Mouse (Mus musculus) liver, embryonic 14.5 days (tissue): ENCODE data around the gene Ctsf. TPM values are rescaled to one million over a fixed set of nuclear protein-coding genes. Genes with fewer than 3 reads are reported as not detected.

Experiments used
- ATAC-seq: fragments of 200-750 bp; cut with Nextera tagmentation; 2 replicates; pipeline ENCODE4 v1.8.0; 2017; ENCODE audit warnings: moderate number of reproducible peaks, mild to moderate bottlenecking, moderate library complexity; ENCODE audit not compliant: insufficient read depth
- DNase-seq, 3 experiments: peaks; one replicate each; pipeline ENCODE4 v3.0.0-alpha.2; 2012 to 2013; ENCODE audit warnings: low read depth in 3 of 3, low spot score in 3 of 3
- H3K27ac ChIP-seq: fragments of 300-500 bp; sonication (generic); 2 replicates; pipeline ENCODE4 v1.5.1; 2014; ENCODE audit warnings: moderate library complexity, mild to moderate bottlenecking, control low read depth, inconsistent platforms
- H3K27me3 ChIP-seq: fragments of 300-500 bp; sonication (generic); 2 replicates; pipeline ENCODE4 v1.6.1; 2014; ENCODE audit warnings: mild to moderate bottlenecking, low read length, moderate library complexity; ENCODE audit not compliant: control insufficient read depth, insufficient read depth
- H3K36me3 ChIP-seq: fragments of 300-500 bp; sonication (generic); replicated peaks from 2 replicates; pipeline ENCODE4 v1.6.1; 2014; ENCODE audit warnings: low read depth; ENCODE audit not compliant: control insufficient read depth, insufficient read depth
- H3K4me1 ChIP-seq, 2 experiments: fragments of 200-500 bp in 1 of 2; fragments of 300-500 bp in 1 of 2; sonication (generic) in 1 of 2; replicated peaks; 2 replicates each; pipeline ENCODE4 v1.6.1; 2012 to 2014; ENCODE audit warnings: antibody characterized with exemption in 1 of 2, inconsistent platforms in 1 of 2, low read length in 1 of 2; ENCODE audit not compliant: control insufficient read depth in 2 of 2, insufficient read depth in 2 of 2
- H3K4me2 ChIP-seq: fragments of 300-500 bp; sonication (generic); 2 replicates; pipeline ENCODE4 v1.6.1; 2014; ENCODE audit warnings: low read depth, mild to moderate bottlenecking, control low read depth, moderate library complexity
- H3K4me3 ChIP-seq, 2 experiments: fragments of 200-500 bp in 1 of 2; fragments of 300-500 bp in 1 of 2; sonication (generic) in 1 of 2; 2 replicates each; pipeline ENCODE4 v1.5.1; 2012 to 2014; ENCODE audit warnings: low read depth in 2 of 2, low read length in 2 of 2, mild to moderate bottlenecking in 2 of 2, control low read depth in 1 of 2, inconsistent platforms in 1 of 2, moderate library complexity in 1 of 2; ENCODE audit not compliant: insufficient read depth in 1 of 2
- H3K9ac ChIP-seq: fragments of 300-500 bp; sonication (generic); replicated peaks from 2 replicates; pipeline ENCODE4 v1.6.1; 2014; ENCODE audit warnings: mild to moderate bottlenecking, control low read depth, moderate library complexity
- H3K9me3 ChIP-seq: fragments of 300-500 bp; sonication (generic); 2 replicates; pipeline ENCODE4 v1.6.1; 2016; ENCODE audit warnings: low read length, mixed read lengths; ENCODE audit not compliant: control insufficient read depth
- CTCF ChIP-seq: IDR thresholded peaks from 2 replicates; pipeline ENCODE4 v1.5.1; 2016; ENCODE audit warnings: antibody characterized with exemption, low read depth, control low read depth
- EP300 ChIP-seq: IDR thresholded peaks from 2 replicates; pipeline ENCODE4 v1.6.1; 2016; ENCODE audit warnings: antibody characterized with exemption, low read depth
- WGBS: fragments of 180-500 bp; shearing (Covaris S2); extraction: QIAGEN DNeasy Blood & Tissue Kit; methylation state at CpG from one replicate; pipeline ENCODE4 v1.1.7; 2014; ENCODE audit not compliant: insufficient replicate concordance; 5-methylcytosine and 5-hydroxymethylcytosine counted together
- polyA plus RNA-seq, 2 experiments: library from polyadenylated mRNA; depleted of rRNA in 1 of 2; stranded (reverse) in 1 of 2; unstranded in 1 of 2; fragments of >200 nt; fragmentation: Nextera tagmentation in 1 of 2; extraction: Ambion mirVana in 1 of 2; gene quantifications; 2 replicates each; pipeline versions ENCODE4 v1.2.1 to v1.2.3; 2012 to 2014

The Ctsf gene
- polyA plus RNA-seq, 2 experiments = 20.8 to 32.8 TPM

GRCm38 (mm10) chr19:4838526-4839140, 16.3 kb upstream of the Ctsf start:
- 29% methylated on average over 10 of the region's 10 CpGs for WGBS
- Histone ChIP-seq H3K4me2 (peak overlapping the region; percentile 69), H3K4me3 (peak overlapping the region; percentile 72 to 80), H3K9me3 (no peaks in the 10 kb centered on the region), H3K27ac (peak overlapping the region; percentile 64), H3K4me1 (peaks cover 13 to 15% of the 10 kb centered on the region in 2 experiments), H3K27me3 (peaks cover 21% of the 10 kb centered on the region), H3K36me3 (no peaks in the 10 kb centered on the region), H3K9ac (peak overlapping the region; percentile 84)
- no peak for TF ChIP-seq EP300
- TF ChIP-seq CTCF = no peak
- ATAC-seq = peak; percentile 49
- DNase-seq = no peak

- ATAC-seq (peak; percentile 97), DNase-seq (peak; percentile 92 to 93 (median 93))
- Histone ChIP-seq H3K27ac (peak within 1 kb of the TSS; percentile 64), H3K9me3 (no peaks in the 10 kb centered on the region), H3K36me3 (no peaks in the 10 kb centered on the region), H3K9ac (peak within 1 kb of the TSS; percentile 84), H3K4me2 (peak within 1 kb of the TSS; percentile 69), H3K4me1 (peaks cover 13 to 15% of the 10 kb centered on the region in 2 experiments), H3K27me3 (peaks cover 21% of the 10 kb centered on the region), H3K4me3 (peak within 1 kb of the TSS; percentile 72 to 80)
- WGBS = 1% methylated on average over 25 of the region's 25 CpGs
- TF ChIP-seq CTCF = peak; percentile 43; the same call in 1 of the 2 replicates
- no peak for TF ChIP-seq EP300
These were observed 15.8 kb upstream of the Ctsf start, which contains the start of the genes Ccs and Ccdc87 for GRCm38 (mm10) chr19:4839149-4839548. TSS of gene Ccs (minus strand) at chr19:4839332. TSS of gene Ccdc87 (plus strand) at chr19:4839366.

- DNase-seq (no peak), ATAC-seq (no peak)
- Histone ChIP-seq H3K4me3 (no peak overlapping the region), H3K4me1 (peaks cover 13 to 15% of the 10 kb centered on the region in 2 experiments), H3K36me3 (no peaks in the 10 kb centered on the region), H3K27me3 (peaks cover 21% of the 10 kb centered on the region), H3K9ac (no peak overlapping the region), H3K27ac (no peak overlapping the region), H3K4me2 (no peak overlapping the region), H3K9me3 (no peaks in the 10 kb centered on the region)
- TF ChIP-seq EP300 (no peak), CTCF (no peak)
- 52% methylated on average over 9 of the region's 9 CpGs for WGBS
These were observed 14.1 kb upstream of the Ctsf start for GRCm38 (mm10) chr19:4840848-4841247.

- Histone ChIP-seq H3K27ac (no peak overlapping the region), H3K36me3 (no peaks in the 10 kb centered on the region), H3K4me2 (no peak overlapping the region), H3K27me3 (peaks cover 21% of the 10 kb centered on the region), H3K9ac (no peak overlapping the region), H3K9me3 (no peaks in the 10 kb centered on the region), H3K4me3 (no peak overlapping the region), H3K4me1 (peaks cover 13 to 15% of the 10 kb centered on the region in 2 experiments)
- 39% methylated on average over 2 of the region's 2 CpGs for WGBS
- ATAC-seq (no peak), DNase-seq (no peak)
- TF ChIP-seq EP300 (no peak), CTCF (no peak)
These were observed 12.3 kb upstream of the Ctsf start for GRCm38 (mm10) chr19:4842611-4843010.

- no peak for ATAC-seq
- no peak overlapping the region for H3K9ac ChIP-seq
- no peak overlapping the region for H3K4me3 ChIP-seq
- no peak overlapping the region for H3K4me2 ChIP-seq
- TF ChIP-seq CTCF = no peak
- no peak for TF ChIP-seq EP300
- peaks cover 9% of the 10 kb centered on the region for H3K27me3 ChIP-seq
- no peaks in the 10 kb centered on the region for H3K4me1 ChIP-seq
- H3K9me3 ChIP-seq = no peaks in the 10 kb centered on the region
- H3K27ac ChIP-seq = no peak overlapping the region
- 36% methylated on average over 2 of the region's 2 CpGs for WGBS
- no peaks in the 10 kb centered on the region for H3K36me3 ChIP-seq
- no peak for DNase-seq
These were observed 9.1 kb upstream of the Ctsf start for GRCm38 (mm10) chr19:4845846-4846245.
